Mouse (Mus musculus): ENCODE measurements around the gene Myd88. TPM values are rescaled to one million over a fixed set of nuclear protein-coding genes. Genes with fewer than 3 reads are reported as not detected.
A peak's percentile ranks its signal among the peaks of the same experiment; 100 is the strongest.

Gene Myd88
- polyA plus RNA-seq, 1 experiment from 2014 or later, result 30.6 TPM

DNA sequence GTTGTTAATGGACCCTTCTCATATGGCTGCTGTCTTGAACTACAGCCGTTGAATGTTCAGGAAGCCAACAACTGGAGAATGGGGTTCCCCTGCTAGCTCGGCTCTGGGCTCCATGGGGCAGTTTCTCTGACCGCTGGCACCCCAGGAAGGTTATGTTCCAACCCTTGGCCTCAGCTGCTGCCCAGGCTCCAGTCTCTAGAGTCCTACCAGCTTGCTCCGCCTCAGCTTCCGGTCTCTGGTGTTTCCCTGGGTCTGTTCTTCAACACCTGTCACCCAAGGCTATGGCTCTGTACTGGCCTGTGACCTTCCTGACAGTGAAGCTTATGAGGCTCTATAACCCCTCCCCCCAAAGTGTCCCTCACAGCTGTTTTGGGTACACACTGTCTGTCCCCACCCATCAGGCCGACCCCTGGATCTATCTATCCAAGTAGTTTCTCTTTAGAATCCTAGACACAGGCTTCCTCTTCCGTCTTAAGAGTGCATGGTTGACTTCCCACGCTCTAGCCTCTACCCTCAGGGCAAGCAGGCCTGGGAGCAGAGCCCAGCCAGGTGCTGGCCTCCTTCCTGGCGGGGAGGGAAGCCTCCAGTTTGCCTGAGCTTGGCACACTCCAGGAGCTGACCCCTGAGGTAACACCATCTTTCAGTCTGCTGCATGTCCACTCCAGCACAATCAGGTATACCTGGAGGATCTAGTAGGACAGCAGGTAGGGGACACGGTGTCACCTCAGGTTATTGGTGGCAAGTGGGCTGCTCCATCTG, 9.9 kb upstream of the Myd88 start:
- Histone ChIP-seq H3K36me3 (ENCODE audit: control insufficient read depth, insufficient read depth, low read length) (peaks cover 8% of the 10 kb centered on the region; the same call in 1 of the 2 replicates), H3K4me2 (no peak overlapping the region), H3K27ac (ENCODE audit: low read depth, low read length) (no peak overlapping the region), H3K4me1 (replicated peaks; ENCODE audit: control insufficient read depth, insufficient read depth, low read length) (no peaks in the 10 kb centered on the region), H3K9ac (ENCODE audit: low read depth, low read length) (no peak overlapping the region), H3K27me3 (replicated peaks; ENCODE audit: control insufficient read depth, insufficient read depth, low read length) (no peaks in the 10 kb centered on the region), H3K9me3 (ENCODE audit: control insufficient read depth, low read length) (no peaks in the 10 kb centered on the region), H3K4me3 (ENCODE audit: low read depth, low read length) (no peak overlapping the region)
- 88% methylated on average over 10 of the region's 10 CpGs for WGBS
- ATAC-seq (replicated peaks; ENCODE audit: low FRiP score) (no peak; the same call in 1 of the 2 replicates), DNase-seq (ENCODE audit: low spot score) (no peak)

DNA sequence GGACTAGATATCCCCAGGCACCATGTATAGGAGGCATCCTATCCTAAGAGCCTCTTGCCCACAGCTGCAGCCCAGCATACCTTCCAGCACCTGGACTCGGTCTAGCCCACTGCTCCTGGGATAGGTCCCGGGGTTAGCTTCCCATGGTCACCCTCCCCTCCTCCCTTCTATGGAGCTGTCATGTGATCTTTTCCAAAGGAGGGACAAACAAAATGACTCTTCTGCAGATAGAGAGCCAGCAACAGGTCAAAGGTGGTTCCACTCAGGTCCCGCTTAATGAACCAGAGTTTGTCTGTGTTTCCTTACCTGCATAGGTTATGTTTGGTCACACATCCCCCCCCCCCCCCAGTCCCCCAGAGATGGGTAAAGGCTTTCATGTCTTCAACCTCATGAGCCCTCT, 9.3 kb upstream of the Myd88 start:
- H3K4me2 ChIP-seq, result no peak overlapping the region
- DNase-seq (ENCODE audit: low spot score) (no peak), ATAC-seq (replicated peaks; ENCODE audit: low FRiP score) (no peak)
- no peaks in the 10 kb centered on the region for H3K4me1 ChIP-seq (replicated peaks; ENCODE audit: control insufficient read depth, insufficient read depth, low read length)
- no peak overlapping the region for H3K27ac ChIP-seq (ENCODE audit: low read depth, low read length)
- H3K27me3 ChIP-seq (replicated peaks; ENCODE audit: control insufficient read depth, insufficient read depth, low read length), result no peaks in the 10 kb centered on the region
- 78% methylated on average over 3 of the region's 3 CpGs for WGBS
- no peak overlapping the region for H3K4me3 ChIP-seq (ENCODE audit: low read depth, low read length)
- no peak overlapping the region for H3K9ac ChIP-seq (ENCODE audit: low read depth, low read length)
- peaks cover 10% of the 10 kb centered on the region for H3K36me3 ChIP-seq (ENCODE audit: control insufficient read depth, insufficient read depth, low read length)
- H3K9me3 ChIP-seq (ENCODE audit: control insufficient read depth, low read length), result no peaks in the 10 kb centered on the region

DNA sequence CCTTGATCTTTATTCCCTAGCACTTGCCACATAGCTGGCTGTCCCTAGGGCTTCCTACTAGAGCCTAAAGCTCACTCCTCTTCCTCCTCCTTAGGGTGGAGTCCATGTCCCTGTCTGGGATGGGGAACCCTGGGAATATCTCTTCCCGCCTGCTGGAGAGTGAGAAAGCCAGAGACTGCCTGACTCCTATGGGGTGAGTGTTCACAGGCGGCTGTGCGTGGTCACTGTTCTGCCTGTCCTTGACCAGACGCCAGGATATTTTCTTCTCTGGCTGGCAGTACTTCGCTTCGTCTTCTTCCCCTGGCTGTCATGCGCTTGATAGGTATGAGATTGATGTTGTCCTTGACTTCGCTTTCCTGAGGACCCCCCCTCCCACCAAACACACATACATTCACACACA, 5.2 kb upstream of the Myd88 start:
- no peak for ATAC-seq (replicated peaks; ENCODE audit: low FRiP score)
- Histone ChIP-seq H3K9me3 (ENCODE audit: control insufficient read depth, low read length) (no peaks in the 10 kb centered on the region), H3K9ac (ENCODE audit: low read depth, low read length) (no peak overlapping the region), H3K4me3 (ENCODE audit: low read depth, low read length) (no peak overlapping the region), H3K27ac (ENCODE audit: low read depth, low read length) (no peak overlapping the region), H3K4me2 (no peak overlapping the region), H3K27me3 (replicated peaks; ENCODE audit: control insufficient read depth, insufficient read depth, low read length) (no peaks in the 10 kb centered on the region), H3K4me1 (replicated peaks; ENCODE audit: control insufficient read depth, insufficient read depth, low read length) (peaks cover 7% of the 10 kb centered on the region), H3K36me3 (ENCODE audit: control insufficient read depth, insufficient read depth, low read length) (peaks cover 13% of the 10 kb centered on the region)
- DNase-seq (ENCODE audit: low spot score), result no peak
- 89% methylated on average over 8 of the region's 8 CpGs for WGBS

DNA sequence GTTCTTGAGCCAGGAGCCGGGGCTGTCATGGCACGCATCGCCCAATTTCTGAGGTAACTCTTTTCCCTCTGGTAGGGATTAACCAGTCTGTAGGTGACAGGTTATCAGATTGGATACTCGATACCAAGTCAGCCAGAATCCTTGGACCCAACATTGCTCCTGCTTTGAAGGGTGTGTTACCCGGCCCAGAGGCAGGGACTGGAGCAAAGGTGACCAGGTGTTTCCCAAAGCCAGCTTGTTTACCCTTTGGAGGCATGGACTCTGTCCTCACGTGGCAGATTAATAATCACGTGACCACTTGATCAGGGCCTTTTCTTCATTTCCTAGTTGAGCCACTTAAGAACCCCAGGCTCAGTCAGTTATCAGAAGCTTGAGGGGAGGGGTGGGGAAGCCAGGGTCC, 1.5 kb upstream of the Myd88 start:
- peak overlapping the region; percentile 92 for H3K4me2 ChIP-seq
- no peaks in the 10 kb centered on the region for H3K27me3 ChIP-seq (replicated peaks; ENCODE audit: control insufficient read depth, insufficient read depth, low read length)
- 86% methylated on average over 7 of the region's 7 CpGs for WGBS
- no peak overlapping the region for H3K4me3 ChIP-seq (ENCODE audit: low read depth, low read length)
- peaks cover 7% of the 10 kb centered on the region for H3K4me1 ChIP-seq (replicated peaks; ENCODE audit: control insufficient read depth, insufficient read depth, low read length)
- no peak overlapping the region for H3K9ac ChIP-seq (ENCODE audit: low read depth, low read length)
- DNase-seq (ENCODE audit: low spot score) (no peak), ATAC-seq (replicated peaks; ENCODE audit: low FRiP score) (no peak)
- peaks cover 7% of the 10 kb centered on the region for H3K36me3 ChIP-seq (ENCODE audit: control insufficient read depth, insufficient read depth, low read length)
- H3K27ac ChIP-seq (ENCODE audit: low read depth, low read length), result no peak overlapping the region
- H3K9me3 ChIP-seq (ENCODE audit: control insufficient read depth, low read length), result no peaks in the 10 kb centered on the region

DNA sequence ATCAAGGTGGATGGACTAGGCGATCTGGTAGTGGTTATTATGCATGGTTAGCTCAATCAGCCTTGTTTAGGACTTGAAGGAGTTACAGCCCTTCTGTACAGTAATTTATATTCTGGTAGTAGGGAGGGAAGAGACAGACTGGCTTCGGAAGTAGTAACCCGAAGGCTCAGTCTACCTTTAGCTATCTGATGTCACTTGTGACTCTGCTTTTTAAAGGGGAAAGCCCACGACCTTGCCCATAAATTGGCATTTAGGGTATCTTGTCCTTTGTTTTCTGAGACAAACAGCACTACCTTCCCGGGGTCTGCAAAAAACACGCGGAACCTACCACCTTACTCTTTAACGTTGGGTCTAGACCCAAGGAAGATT, 1.0 kb downstream of the Myd88 start:
- H3K27ac ChIP-seq (ENCODE audit: low read depth, low read length), result peak overlapping the region; percentile 86
- peaks cover 7% of the 10 kb centered on the region for H3K4me1 ChIP-seq (replicated peaks; ENCODE audit: control insufficient read depth, insufficient read depth, low read length)
- peak overlapping the region; percentile 84 for H3K9ac ChIP-seq (ENCODE audit: low read depth, low read length)
- 3% methylated on average over 8 of the region's 8 CpGs for WGBS
- ATAC-seq (replicated peaks; ENCODE audit: low FRiP score) (no peak), DNase-seq (ENCODE audit: low spot score) (no peak)
- H3K9me3 ChIP-seq (ENCODE audit: control insufficient read depth, low read length), result no peaks in the 10 kb centered on the region
- H3K4me3 ChIP-seq (ENCODE audit: low read depth, low read length), result peak overlapping the region; percentile 75
- peak overlapping the region; percentile 92 for H3K4me2 ChIP-seq
- no peaks in the 10 kb centered on the region for H3K36me3 ChIP-seq (ENCODE audit: control insufficient read depth, insufficient read depth, low read length)
- no peaks in the 10 kb centered on the region for H3K27me3 ChIP-seq (replicated peaks; ENCODE audit: control insufficient read depth, insufficient read depth, low read length)

DNA sequence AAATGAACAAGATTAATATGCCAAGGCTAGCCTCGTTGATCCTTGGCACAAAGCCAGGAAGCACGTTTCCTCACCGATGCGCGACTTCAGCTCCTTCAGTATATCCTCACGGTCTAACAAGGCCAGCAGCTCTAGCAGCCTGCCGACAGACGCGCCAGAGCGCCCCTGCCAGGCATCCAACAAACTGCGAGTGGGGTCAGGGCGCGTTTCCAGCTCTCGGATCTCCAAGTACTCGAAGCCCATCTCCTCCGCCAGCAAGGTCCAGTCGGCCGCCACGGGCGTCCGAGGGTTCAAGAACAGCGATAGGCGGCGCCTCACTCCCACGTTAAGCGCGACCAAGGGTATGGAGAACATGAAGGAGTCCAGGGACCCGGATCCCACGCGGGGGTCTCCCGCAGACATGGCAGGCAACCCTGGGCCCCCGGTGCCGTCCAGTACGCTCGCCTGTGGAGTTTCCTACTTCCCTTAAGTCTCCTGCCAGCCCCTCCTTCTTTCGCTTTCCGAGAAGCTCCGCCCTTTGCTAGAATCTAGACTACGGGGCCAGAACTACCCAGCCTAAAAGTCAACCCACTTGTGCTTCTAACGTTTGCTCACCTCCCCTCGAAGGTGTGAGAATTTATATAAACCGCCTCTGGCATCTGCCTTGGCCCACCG, 1.5 kb downstream of the Myd88 start, which contains the start of gene Acaa1a:
TSS of gene Acaa1a (plus strand) at position 119 of the 654 bp plus-strand sequence.
- Histone ChIP-seq H3K4me2 (peak within 1 kb of the TSS; percentile 92), H3K9me3 (ENCODE audit: control insufficient read depth, low read length) (no peaks in the 10 kb centered on the region), H3K9ac (ENCODE audit: low read depth, low read length) (peak within 1 kb of the TSS; percentile 84), H3K27ac (ENCODE audit: low read depth, low read length) (peak within 1 kb of the TSS; percentile 86), H3K27me3 (replicated peaks; ENCODE audit: control insufficient read depth, insufficient read depth, low read length) (no peaks in the 10 kb centered on the region), H3K4me3 (ENCODE audit: low read depth, low read length) (peak within 1 kb of the TSS; percentile 75), H3K36me3 (ENCODE audit: control insufficient read depth, insufficient read depth, low read length) (no peaks in the 10 kb centered on the region), H3K4me1 (replicated peaks; ENCODE audit: control insufficient read depth, insufficient read depth, low read length) (peaks cover 7% of the 10 kb centered on the region)
- DNase-seq (ENCODE audit: low spot score), result peak; percentile 72
- WGBS, result 1% methylated on average over 43 of the region's 43 CpGs
- peak; percentile 60 for ATAC-seq (replicated peaks; ENCODE audit: low FRiP score)

DNA sequence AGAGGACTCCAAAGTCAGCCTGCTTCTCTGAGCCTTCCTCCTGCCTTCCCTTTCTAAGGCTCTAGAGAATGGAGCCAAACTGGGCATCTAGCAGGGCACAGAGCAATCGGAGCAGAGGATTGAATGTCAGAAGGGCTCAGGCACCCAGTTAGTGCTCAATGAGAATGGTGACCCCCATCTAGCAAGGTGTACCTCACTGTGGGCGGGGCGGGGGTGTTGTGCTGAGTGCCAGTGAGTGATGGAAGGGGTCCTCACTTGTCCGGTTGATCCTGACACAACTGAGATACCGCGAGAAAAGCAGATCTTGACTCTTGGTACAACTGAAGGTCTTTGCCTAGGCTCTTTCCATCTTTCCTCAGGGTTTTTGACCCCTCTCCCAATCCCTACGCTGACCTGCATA, 2.1 kb downstream of the Myd88 start:
- DNase-seq (ENCODE audit: low spot score) (no peak), ATAC-seq (replicated peaks; ENCODE audit: low FRiP score) (no peak)
- peaks cover 7% of the 10 kb centered on the region for H3K4me1 ChIP-seq (replicated peaks; ENCODE audit: control insufficient read depth, insufficient read depth, low read length)
- no peaks in the 10 kb centered on the region for H3K36me3 ChIP-seq (ENCODE audit: control insufficient read depth, insufficient read depth, low read length)
- 46% methylated on average over 7 of the region's 7 CpGs for WGBS
- H3K9me3 ChIP-seq (ENCODE audit: control insufficient read depth, low read length), result no peaks in the 10 kb centered on the region
- peak overlapping the region; percentile 75 for H3K4me3 ChIP-seq (ENCODE audit: low read depth, low read length)
- H3K27me3 ChIP-seq (replicated peaks; ENCODE audit: control insufficient read depth, insufficient read depth, low read length), result no peaks in the 10 kb centered on the region
- H3K27ac ChIP-seq (ENCODE audit: low read depth, low read length), result no peak overlapping the region
- peak overlapping the region; percentile 92 for H3K4me2 ChIP-seq
- peak overlapping the region; percentile 84 for H3K9ac ChIP-seq (ENCODE audit: low read depth, low read length)

DNA sequence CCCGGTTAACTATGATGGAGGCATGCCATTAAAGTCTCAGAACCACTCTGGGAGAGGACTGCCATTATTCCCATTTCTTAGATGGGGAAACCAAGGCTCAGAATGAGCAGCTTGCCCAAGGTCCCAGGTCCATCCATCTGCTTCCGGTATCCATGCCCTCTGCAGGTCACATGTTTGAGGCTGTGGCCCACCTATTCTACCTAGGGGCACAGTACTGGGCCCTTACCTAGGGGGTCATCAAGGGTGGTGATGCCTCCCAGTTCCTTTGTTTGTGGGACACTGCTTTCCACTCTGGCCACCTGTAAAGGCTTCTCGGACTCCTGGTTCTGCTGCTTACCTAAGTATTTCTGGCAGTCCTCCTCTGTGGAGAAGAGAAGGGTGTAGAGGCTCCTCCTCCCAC, 2.9 kb downstream of the Myd88 start:
- no peaks in the 10 kb centered on the region for H3K9me3 ChIP-seq (ENCODE audit: control insufficient read depth, low read length)
- H3K27me3 ChIP-seq (replicated peaks; ENCODE audit: control insufficient read depth, insufficient read depth, low read length), result no peaks in the 10 kb centered on the region
- H3K4me3 ChIP-seq (ENCODE audit: low read depth, low read length), result no peak overlapping the region
- H3K27ac ChIP-seq (ENCODE audit: low read depth, low read length), result no peak overlapping the region
- H3K36me3 ChIP-seq (ENCODE audit: control insufficient read depth, insufficient read depth, low read length), result no peaks in the 10 kb centered on the region
- H3K4me1 ChIP-seq (replicated peaks; ENCODE audit: control insufficient read depth, insufficient read depth, low read length), result peaks cover 7% of the 10 kb centered on the region
- no peak overlapping the region for H3K9ac ChIP-seq (ENCODE audit: low read depth, low read length)
- WGBS, result 86% methylated on average over 3 of the region's 3 CpGs
- peak overlapping the region; percentile 92 for H3K4me2 ChIP-seq
- DNase-seq (ENCODE audit: low spot score) (no peak), ATAC-seq (replicated peaks; ENCODE audit: low FRiP score) (no peak)

DNA sequence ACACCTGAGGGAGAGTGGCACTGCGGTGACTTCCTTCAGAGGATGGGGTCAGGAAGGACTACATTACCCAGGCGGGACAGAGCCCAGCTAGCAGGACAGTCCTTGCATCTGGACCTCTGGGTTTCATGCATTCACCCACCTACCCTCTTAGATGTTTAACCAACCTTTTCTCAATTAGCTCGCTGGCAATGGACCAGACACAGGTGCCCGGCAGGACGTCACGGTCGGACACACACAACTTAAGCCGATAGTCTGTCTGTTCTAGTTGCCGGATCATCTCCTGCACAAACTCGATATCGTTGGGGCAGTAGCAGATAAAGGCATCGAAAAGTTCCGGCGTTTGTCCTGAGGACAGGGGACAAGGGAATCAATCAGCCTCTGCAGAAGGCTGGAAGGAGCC, 3.4 kb downstream of the Myd88 start:
- DNase-seq (ENCODE audit: low spot score) (no peak), ATAC-seq (replicated peaks; ENCODE audit: low FRiP score) (no peak)
- peaks cover 7% of the 10 kb centered on the region for H3K4me1 ChIP-seq (replicated peaks; ENCODE audit: control insufficient read depth, insufficient read depth, low read length)
- no peak overlapping the region for H3K27ac ChIP-seq (ENCODE audit: low read depth, low read length)
- no peak overlapping the region for H3K9ac ChIP-seq (ENCODE audit: low read depth, low read length)
- whole genome bisulfite sequencing, result 90% methylated on average over 14 of the region's 14 CpGs
- no peak overlapping the region for H3K4me2 ChIP-seq
- no peak overlapping the region for H3K4me3 ChIP-seq (ENCODE audit: low read depth, low read length)
- H3K36me3 ChIP-seq (ENCODE audit: control insufficient read depth, insufficient read depth, low read length), result no peaks in the 10 kb centered on the region
- no peaks in the 10 kb centered on the region for H3K9me3 ChIP-seq (ENCODE audit: control insufficient read depth, low read length)
- no peaks in the 10 kb centered on the region for H3K27me3 ChIP-seq (replicated peaks; ENCODE audit: control insufficient read depth, insufficient read depth, low read length)
